Mouse (Mus musculus): Measurements from ENCODE around the gene Arpc2. TPM values are rescaled to one million over a fixed set of nuclear protein-coding genes. Genes with fewer than 3 reads are reported as not detected.

Gene Arpc2
- total and polyA plus RNA-seq, 3 experiments: 234 to 522 (median 455) TPM

DNA sequence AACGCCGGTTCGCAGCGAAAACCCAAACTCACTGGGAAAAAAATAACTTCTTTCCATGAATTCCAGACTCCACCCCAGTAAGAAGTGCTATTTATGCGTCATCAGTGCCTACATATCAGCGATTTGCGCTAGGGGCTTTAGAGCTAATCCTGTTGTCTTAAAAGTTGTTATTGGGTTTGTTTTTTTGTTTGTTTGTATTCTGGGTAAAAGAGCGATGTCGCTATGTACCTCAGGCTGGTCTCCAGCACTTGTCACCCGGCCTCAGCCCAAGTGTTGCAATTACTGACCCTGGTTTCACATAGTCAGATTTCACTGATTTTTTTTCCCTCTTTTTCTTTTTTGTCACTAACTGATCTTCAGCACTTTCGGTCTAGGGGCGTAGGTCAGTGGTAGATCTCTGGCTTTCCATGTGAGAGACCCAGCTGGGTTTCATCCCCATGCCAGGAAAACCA lies 68.5 kb downstream of the Arpc2 start:
- Histone ChIP-seq H3K9me3 (replicated peaks; ENCODE audit: low read length) (peaks cover 2% of the 10 kb centered on the region), H3K4me3 (replicated peaks in 1 of 3; ENCODE audit: low read depth in 2 of 3, low read length in 2 of 3, poor library complexity in 1 of 3) (peak overlapping the region; percentile 75 to 91 (median 79)), H3K27ac (ENCODE audit: insufficient read depth, low read depth) (peak overlapping the region; percentile 39; the same call in 1 of the 2 replicates), H3K9ac (ENCODE audit: insufficient read depth, low read depth) (peak overlapping the region; percentile 61), H3K79me2 (replicated peaks; ENCODE audit: control insufficient read depth, extremely low read depth, insufficient read depth, poor library complexity, severe bottlenecking) (peaks cover 19% of the 10 kb centered on the region), H3K36me3 (replicated peaks in 1 of 2; ENCODE audit: control insufficient read depth in 1 of 2, insufficient read depth in 1 of 2, low read length in 1 of 2) (peaks cover 0 to 19% of the 10 kb centered on the region in 2 experiments), H3K4me2 (ENCODE audit: insufficient read depth, low read depth, poor library complexity, severe bottlenecking) (peak overlapping the region; percentile 91), H3K4me1 (ENCODE audit: control insufficient read depth in 1 of 2, insufficient read depth in 2 of 2) (peaks cover 14 to 67% of the 10 kb centered on the region in 2 experiments), H3K27me3 (replicated peaks) (no peaks in the 10 kb centered on the region)
- no peak for DNase-seq (ENCODE audit: extremely low read depth)
- TF ChIP-seq ZNF384 (IDR thresholded peaks at IDR 0.05; ENCODE audit: low read depth, low read length) (peak; percentile 30; the same call in 1 of the 2 replicates), MXI1 (IDR thresholded peaks at IDR 0.05; ENCODE audit: low read depth, low read length) (0 out of 2 replicates have a peak, but pooled peaks have one; percentile 1), ZKSCAN1 (IDR thresholded peaks at IDR 0.05; ENCODE audit: borderline replicate concordance, low read depth, low read length) (no peak), RAD21 (IDR thresholded peaks at IDR 0.05; ENCODE audit: low read depth, low read length) (no peak), JUN (IDR thresholded peaks at IDR 0.05; ENCODE audit: insufficient read depth, low read depth, low read length) (no peak), TCF12 (IDR thresholded peaks at IDR 0.05; ENCODE audit: low read depth, low read length) (no peak), TBP (conservative IDR thresholded peaks at IDR 0.05; ENCODE audit: low read depth, low read length) (no peak), KAT2A (IDR thresholded peaks at IDR 0.05; ENCODE audit: insufficient replicate concordance, low read length) (no peak), POLR2A (IDR thresholded peaks at IDR 0.05; ENCODE audit: low read depth, low read length) (no peak), SIN3A (IDR thresholded peaks at IDR 0.05; ENCODE audit: low read length) (peak; percentile 36; the same call in 1 of the 2 replicates), RCOR1 (conservative IDR thresholded peaks at IDR 0.05; ENCODE audit: low read depth, low read length) (no peak)
- in situ Hi-C loops (cut with MboI; ENCODE audit: low pct_ligation_motif_present, low pct_unique_long_range_greater_than_20kb, low sequenced_read_pairs): no loop called here
- dilution Hi-C loops (cut with MboI; ENCODE audit: extremely low pct_ligation_motif_present, extremely low pct_unique_long_range_greater_than_20kb, low sequenced_read_pairs): no loop called here

DNA sequence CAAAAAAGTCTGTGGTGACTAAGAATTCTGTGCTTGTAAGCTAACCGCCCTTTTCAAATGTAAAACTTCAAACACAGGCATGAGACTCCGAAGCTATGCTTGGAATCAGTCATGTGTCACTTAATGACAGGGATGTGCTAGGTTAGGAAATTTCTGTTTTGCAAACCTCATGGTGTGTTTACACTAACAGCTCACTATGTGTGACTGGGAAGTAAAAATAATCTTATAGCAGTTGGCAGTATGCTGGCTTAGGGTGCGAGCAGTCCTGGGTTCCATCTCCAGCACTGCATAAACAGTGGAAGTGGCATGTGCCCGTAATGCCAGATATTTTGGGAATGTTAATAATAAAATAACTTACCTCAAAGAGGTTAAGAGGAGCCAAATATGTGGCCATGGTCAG lies 69.1 kb downstream of the Arpc2 start:
- Histone ChIP-seq H3K27me3 (replicated peaks) (no peaks in the 10 kb centered on the region), H3K79me2 (replicated peaks; ENCODE audit: control insufficient read depth, extremely low read depth, insufficient read depth, poor library complexity, severe bottlenecking) (peaks cover 19% of the 10 kb centered on the region), H3K9ac (ENCODE audit: insufficient read depth, low read depth) (no peak overlapping the region; the same call in 1 of the 2 replicates), H3K4me3 (replicated peaks in 1 of 3; ENCODE audit: low read depth in 2 of 3, low read length in 2 of 3, poor library complexity in 1 of 3) (no peak overlapping the region), H3K4me1 (ENCODE audit: control insufficient read depth in 1 of 2, insufficient read depth in 2 of 2) (peaks cover 14 to 65% of the 10 kb centered on the region in 2 experiments), H3K36me3 (replicated peaks in 1 of 2; ENCODE audit: control insufficient read depth in 1 of 2, insufficient read depth in 1 of 2, low read length in 1 of 2) (peaks cover 0 to 15% of the 10 kb centered on the region in 2 experiments), H3K4me2 (ENCODE audit: insufficient read depth, low read depth, poor library complexity, severe bottlenecking) (0 out of 2 replicates have a peak overlapping the region, but pooled peaks have one; percentile 17), H3K9me3 (replicated peaks; ENCODE audit: low read length) (peaks cover 2% of the 10 kb centered on the region), H3K27ac (ENCODE audit: insufficient read depth, low read depth) (no peak overlapping the region)
- in situ Hi-C loops (cut with MboI; ENCODE audit: low pct_ligation_motif_present, low pct_unique_long_range_greater_than_20kb, low sequenced_read_pairs): loop anchor here (5.0 kb wide), 1 partner anchor 57 kb away; the partner anchor contains the start of gene Catip
- TF ChIP-seq TBP (conservative IDR thresholded peaks at IDR 0.05; ENCODE audit: low read depth, low read length) (no peak), SIN3A (IDR thresholded peaks at IDR 0.05; ENCODE audit: low read length) (no peak), PAX5 (IDR thresholded peaks at IDR 0.05; ENCODE audit: low read length) (no peak), JUN (IDR thresholded peaks at IDR 0.05; ENCODE audit: insufficient read depth, low read depth, low read length) (no peak), MAFK (IDR thresholded peaks at IDR 0.05; ENCODE audit: insufficient replicate concordance, low read length) (no peak), MYC (IDR thresholded peaks at IDR 0.05; ENCODE audit: low read depth, low read length) (no peak), E2F4 (IDR thresholded peaks at IDR 0.05; ENCODE audit: insufficient replicate concordance, low read depth, low read length) (no peak), KAT2A (IDR thresholded peaks at IDR 0.05; ENCODE audit: insufficient replicate concordance, low read length) (no peak), RAD21 (IDR thresholded peaks at IDR 0.05; ENCODE audit: low read depth, low read length) (no peak), MEF2A (IDR thresholded peaks at IDR 0.05; ENCODE audit: borderline replicate concordance, low read depth, low read length) (no peak), ZKSCAN1 (IDR thresholded peaks at IDR 0.05; ENCODE audit: borderline replicate concordance, low read depth, low read length) (no peak), MAX (IDR thresholded peaks at IDR 0.05; ENCODE audit: low read length) (no peak), USF2 (conservative IDR thresholded peaks at IDR 0.05; ENCODE audit: low read depth, low read length) (no peak), NRF1 (IDR thresholded peaks at IDR 0.05; ENCODE audit: low read depth, low read length) (no peak), BHLHE40 (IDR thresholded peaks at IDR 0.05; ENCODE audit: low read depth, low read length) (no peak), USF1 (IDR thresholded peaks at IDR 0.05; ENCODE audit: low read depth, low read length) (no peak), IRF4 (IDR thresholded peaks at IDR 0.05; ENCODE audit: low read depth, low read length) (no peak), POLR2A (IDR thresholded peaks at IDR 0.05; ENCODE audit: low read depth, low read length) (no peak)
- DNase-seq (ENCODE audit: extremely low read depth): no peak
- dilution Hi-C loops (cut with MboI; ENCODE audit: extremely low pct_ligation_motif_present, extremely low pct_unique_long_range_greater_than_20kb, low sequenced_read_pairs): no loop called here
